Mouse (Mus musculus) adrenal gland, adult (tissue): ENCODE results near the gene Nt5c.
"Not testable (repeated sequence)": the region's sequence is repeated elsewhere in the genome, so short reads cannot be mapped to it uniquely, and the experiment has no call there.

ENCODE experiments used
- DNase-seq, 2 experiments: peaks; one replicate each; pipeline ENCODE4 v3.0.0; 2022 to 2023; ENCODE audit warnings: low spot score in 1 of 2; ENCODE audit not compliant: inconsistent age in 2 of 2

Gene Nt5c

DNA sequence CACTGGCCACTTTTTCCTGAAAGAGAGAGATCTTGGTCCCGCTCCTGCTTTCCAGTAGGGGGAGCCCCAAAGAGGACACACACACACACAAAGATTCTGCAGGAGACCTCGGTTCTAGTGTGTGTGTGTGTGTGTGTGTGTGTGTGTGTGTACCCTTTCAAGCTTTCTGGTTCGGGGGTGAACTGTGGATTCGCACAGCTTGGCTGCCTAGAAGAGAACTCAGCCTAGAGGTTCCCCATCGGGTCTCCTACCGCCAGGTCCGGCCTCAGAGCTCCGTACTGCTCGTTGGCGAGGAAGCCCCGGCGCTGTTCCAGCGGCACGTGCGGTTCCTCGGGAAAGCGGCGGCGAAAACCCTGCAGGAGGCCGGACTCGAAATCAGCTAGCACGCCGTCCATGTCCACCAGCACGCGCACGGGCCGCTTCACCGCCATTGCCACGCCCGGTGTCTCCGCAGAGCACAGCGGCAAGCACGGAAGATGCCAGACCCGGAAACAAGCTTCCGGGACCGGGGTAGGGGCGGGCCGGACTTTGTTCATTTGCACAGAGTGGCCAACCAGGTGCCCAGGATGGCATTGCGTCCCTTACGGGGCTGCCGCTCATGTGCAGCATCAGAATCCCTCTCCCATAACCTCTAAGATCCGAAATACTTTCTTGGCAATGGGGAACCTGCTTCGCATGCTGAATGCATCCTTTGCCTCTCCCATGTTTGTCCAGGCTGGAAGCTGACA, at the start of gene Nt5c:
Gene Nt5c, minus strand, starts transcription at position 507 of the 728 bp plus-strand sequence.
- DNase-seq = peak; percentile 89 to 96

DNA sequence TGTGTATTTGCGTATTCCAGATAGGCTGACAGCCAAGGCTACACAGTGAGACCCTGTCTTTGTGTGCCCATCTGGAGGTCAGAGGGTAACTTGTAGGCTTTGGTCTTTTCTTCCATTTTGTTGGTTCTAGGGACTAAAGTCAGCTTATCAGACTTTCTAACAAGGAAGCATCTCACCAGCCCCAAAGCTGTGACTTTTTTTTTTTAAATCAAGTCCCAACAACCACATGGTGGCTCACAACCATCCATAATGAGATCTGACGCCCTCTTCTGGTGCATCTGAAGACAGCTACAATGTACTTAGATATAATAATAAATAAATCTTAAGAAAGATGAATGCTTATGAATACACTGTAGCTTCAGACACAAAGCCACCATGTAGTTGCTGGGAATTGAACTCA, 46.4 kb upstream of the Nt5c start:
- DNase-seq = no peak

DNA sequence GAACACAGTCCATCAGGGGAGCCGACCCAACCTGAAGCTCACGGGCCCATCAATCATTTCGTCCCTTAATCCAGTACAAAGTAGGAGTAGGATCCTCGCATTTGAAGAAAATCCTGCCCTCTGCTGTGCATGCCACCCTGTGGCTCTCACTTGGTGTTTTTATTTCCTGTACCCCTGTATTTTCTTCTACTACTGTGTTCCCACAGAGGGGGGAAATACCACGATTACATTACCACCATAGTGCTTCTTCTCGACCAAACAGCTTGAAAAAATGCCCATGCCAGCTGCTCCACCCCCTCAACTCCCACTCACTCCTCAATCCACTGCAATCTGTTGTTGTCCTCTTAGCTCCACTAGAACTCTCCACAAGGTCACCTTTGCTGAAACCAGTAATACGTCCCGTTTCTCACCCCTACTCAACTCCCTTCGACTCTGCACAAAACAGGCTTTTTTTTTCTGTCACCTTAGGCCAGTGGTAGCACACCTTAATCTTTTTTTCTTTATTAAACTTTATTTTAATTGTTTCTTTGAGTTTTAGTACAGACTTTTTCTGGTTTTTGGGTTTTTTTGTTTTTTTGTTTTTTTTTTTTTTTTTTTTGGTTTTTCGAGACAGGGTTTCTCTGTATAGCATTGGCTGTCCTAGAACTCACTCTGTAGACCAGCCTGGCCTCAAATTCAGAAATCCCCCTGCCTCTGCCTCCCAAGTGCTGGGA, 45.4 kb upstream of the Nt5c start:
- no peak for DNase-seq

DNA sequence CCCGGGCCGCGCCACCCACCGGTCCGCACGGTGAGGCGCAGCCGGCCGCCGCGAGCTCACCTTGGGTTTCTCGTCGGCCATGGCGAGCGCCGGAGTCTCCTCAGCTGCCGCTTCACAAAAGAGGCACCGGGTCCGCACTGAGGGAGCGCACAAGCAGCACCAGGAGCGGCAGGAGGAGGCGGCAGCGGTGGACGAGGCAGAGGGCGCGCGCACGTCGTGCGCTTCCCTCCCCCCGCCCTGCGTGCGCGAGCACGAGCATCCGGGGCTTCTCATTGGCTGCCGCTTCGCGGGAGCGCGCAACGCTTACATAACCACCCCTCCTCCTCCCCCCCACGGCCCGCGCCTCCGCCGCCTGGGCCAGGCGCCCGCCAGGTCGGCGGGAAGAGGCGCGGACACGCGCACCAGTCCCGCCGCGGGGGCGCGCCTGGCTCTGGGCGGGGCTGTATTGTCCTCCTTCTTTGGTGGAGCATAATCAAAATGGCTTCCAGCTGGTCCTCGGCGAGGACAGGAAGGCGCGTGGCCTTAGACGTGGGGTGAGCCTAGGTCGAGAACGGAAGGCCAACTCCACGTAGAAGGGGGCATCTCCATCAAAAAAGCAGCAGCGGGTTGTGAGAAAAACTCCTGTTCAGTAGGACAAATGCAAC, 44.5 kb upstream of the Nt5c start, which contains the start of gene Sumo2:
Gene Sumo2, minus strand, starts transcription at position 239 of the 644 bp plus-strand sequence.
- peak; percentile 99 to 100 for DNase-seq

DNA sequence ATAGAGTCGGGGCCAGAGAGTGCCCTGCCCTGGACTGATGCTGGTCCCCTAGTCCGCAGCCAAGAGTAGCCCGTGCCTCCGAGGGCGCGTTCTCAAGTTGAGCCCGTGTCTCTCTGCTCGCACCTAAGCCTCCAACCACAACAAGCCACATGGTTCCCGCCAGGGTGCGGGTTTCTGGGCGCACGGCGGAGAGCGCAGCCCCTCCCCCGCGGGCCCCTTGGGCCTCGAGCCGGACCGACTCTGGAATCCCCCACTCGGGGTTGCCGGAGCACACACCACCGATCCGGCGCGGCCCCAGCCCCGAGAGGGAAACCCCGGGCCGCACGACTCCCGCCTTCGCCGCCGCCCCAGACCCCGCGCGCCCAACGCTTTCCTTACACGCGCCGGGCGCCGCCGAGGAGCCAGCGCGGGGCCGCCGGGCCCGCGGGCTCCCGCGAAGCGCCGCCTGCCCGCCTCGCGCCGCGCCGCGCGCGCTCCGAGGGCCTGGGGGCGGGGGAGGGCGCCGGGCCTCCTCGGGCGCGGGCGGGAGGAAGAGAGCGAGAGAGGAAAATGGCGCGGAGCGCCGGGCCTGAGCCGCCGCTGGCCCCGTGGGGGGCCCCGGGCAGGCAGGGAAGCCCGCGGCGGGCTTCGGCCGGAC, 43.9 kb upstream of the Nt5c start:
- peak; percentile 76 to 87 for DNase-seq

DNA sequence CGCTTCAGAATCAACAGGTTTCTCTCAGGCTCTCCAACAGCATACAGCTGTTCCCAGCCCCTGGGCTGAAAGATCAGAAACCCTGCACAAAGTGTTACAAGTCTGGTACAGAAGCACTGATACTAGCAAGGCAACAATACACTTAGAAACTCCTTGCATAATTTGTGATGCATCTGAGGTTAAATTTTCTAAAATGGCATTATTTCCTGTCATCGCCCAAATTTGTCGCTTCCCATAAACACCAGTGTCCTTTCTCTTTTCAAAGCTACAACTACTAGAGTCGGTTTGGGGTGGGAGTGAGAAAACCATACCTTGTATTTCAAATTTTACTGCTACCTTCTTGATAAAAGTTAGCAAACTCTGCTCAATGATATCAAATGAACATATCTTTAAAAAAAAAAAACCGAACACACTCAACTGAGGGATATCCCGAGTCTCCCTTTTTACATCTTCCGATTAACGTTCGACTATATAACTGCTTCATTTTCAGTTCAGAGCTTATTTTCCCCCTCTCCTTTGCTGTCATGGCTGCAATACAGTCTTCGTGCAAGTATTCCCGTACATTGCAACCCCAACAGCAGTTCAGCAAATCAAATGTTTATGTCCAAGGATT, 43.2 kb upstream of the Nt5c start:
- DNase-seq = no peak

DNA sequence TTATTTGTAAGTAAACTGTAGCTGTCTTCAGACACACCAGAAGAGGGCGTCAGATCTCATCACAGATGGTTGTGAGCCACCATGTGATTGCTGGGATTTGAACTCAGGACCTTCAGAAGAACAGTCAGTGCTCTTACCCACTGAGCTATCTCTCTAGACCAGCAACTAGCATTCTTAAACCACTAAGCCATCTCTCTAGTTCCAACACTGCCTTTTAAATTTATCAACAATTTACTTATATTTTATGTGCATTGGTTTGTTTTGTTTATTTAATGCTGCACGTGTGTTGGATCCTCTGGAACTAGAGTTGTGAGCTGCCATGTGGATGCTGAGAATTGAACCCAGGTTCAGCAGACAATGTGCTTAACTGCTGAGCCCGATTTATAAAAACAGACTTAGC, 34.8 kb upstream of the Nt5c start:
- not testable (repeated sequence) for DNase-seq

DNA sequence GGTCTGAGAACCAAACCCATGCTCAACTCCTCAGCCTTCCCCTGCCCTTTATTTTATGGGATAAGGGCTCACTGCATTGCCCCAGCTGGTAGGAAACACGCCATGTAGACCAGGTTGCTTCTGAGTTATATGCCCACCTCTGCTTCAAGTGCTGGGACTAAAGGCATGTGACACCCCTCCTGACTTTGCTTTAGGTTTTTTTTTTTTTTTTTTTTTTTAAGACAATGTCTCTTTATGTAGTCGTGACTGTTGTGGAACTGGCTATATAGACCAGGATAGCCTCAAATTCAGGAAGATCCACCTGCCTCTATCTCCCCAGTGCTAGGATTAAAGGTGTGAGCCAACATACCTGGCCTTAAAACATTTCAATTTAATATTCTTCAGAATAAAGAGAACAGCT, 31.0 kb upstream of the Nt5c start:
- DNase-seq = no peak

DNA sequence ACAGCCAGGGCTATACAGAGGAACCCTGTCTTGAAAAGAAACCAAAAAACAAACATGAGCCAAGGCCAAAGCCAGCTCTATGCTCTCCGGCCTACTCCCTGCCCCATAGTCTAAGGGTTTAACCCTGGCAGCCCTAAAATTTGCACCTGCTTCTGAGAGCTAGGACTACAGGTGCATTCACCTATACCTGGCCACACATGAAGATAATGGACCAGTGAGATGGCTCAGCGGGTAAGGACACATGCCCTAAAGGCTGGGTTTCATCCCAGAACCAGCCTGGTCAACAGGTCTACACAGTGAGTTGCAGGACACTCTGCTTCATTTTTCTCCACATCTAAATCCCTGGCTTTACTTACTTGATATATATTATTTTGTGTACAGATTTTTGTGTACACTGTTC, 30.6 kb upstream of the Nt5c start:
- no peak for DNase-seq

DNA sequence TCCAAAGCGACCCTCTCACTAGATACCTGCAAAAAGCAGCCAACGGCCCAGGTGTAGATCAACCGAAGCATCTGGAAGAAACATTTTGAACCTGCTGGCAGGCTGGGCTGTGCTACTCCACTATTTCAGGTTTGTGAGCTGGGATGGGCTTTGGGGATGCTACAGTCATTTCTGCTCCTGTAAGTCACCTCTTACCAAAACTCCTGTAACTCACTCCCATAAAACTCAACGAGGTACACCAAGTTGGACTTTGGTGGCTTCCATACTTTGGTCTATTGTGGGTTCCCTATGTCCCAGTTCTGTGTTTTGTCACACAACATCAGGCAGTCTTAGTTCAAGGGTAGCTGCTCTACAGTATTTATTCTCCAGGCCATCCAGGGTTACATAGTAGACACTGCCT, 29.4 kb upstream of the Nt5c start:
- DNase-seq = no peak

DNA sequence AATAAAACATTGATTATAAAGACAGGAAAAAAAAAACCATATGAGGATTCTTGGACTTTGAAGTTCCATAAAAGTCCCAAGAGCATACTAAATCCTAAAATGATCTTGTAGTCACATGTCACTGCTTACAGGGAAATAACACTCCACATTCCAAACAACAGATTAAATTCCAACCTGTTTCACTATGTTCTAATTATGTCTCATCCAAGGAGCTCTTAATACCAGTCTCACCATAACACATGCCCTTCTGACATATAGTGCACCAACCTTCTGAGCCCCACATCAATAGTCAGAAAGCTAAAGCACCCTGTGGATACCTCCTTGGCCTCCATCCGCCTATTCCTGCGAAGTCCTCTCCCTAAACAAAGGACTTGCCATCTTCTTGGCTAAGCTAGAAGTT, 28.6 kb upstream of the Nt5c start:
- no peak for DNase-seq

DNA sequence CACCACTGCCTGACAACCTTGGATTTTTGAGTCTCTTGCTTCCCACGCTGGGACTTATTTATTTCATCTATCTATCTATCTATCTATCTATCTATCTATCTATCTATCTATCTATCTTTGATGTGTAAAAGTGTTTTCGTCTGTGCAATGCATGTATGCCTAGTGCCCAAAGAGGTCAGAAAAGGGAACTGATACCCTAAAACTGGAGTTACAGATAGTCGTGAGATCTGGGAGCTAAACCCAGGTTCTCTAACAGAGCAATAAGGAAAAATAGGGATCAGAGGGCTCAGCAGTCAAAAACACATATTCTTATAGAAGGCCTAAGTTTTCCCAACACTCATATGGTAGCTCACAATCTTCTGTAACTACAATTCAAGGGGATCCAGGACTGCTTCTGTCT, 27.9 kb upstream of the Nt5c start:
- no peak for DNase-seq

DNA sequence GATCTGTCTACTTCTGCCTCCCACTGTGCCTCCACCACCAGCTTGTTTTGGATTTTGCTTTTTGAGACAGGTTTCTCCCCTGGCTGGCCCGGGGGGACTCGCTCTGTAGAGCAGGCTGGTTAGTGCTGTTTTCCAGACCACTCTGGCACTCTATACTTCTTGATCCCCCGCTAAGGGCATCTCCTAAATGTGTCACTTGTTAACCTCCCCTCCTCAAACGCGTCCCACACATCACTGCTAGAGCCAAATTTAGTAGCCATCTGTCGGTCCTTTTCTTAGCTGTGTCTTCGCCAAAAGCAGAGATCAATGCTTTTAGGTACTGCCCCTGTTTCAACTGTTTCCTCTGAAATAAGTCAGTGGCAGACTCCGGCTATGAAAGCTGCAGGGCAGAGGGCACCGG, 27.0 kb upstream of the Nt5c start:
- no peak for DNase-seq

DNA sequence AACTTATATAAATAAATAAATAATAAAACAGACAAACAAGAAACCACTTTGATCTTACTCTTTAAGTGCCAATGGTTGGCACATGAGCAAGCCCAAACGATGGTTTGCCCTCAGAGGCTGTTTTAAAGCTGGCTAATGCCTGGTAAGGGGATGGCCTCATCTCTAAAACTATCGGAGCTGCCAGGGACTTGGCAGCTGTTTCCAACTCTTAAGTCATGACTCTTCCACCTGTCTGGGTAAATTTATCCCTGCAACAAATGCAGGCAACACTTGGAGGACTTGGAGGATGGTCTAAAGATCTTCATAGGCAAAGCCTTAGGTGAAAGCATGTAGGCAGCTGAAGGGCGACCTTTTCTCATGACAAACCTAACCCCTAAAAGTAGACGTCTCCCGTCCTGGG, 25.3 kb upstream of the Nt5c start:
- no peak for DNase-seq

DNA sequence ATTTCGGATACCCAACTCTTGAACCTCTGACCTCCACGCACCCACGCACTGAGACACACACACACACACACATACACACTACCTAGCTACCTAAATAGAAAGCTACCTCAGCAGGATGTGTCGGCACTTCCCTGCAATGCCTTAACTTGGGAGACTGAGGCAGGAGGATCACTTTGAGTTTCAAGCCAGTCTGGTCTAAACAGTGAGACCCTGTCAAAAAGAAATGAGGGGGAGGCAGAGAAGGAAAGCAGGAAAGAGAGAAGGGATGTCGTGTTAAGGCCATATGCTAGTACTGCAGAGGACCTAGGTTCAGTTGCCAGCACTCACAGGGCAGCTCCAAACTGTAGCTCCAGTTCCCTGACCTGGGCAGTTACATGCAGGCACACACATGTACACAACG, 23.4 kb upstream of the Nt5c start:
- DNase-seq = no peak

DNA sequence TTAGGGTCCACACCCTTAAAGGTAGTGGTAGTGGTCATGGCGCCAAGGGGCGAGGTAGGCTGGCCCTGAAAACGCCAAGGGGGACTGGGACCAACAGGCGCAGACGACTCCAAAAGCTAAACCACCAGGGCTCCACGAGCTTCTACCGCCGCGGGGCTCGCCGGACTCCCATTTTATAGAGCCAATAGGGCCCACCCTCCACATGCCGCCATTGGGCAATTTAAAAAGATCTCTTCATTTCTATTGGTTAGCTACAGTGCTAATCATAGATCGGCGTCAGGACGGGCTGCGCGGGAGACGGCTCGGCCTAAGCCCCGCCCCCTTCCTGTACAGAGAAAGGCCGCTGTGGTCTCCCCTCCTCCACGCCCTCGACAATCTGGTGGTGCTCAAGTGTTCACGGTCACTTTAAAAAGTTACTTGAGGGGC, 22.6 kb upstream of the Nt5c start, which contains the start of gene Jpt1:
Gene Jpt1, minus strand, starts transcription at position 150 of the 426 bp plus-strand sequence.
- peak; percentile 97 to 100 for DNase-seq

DNA sequence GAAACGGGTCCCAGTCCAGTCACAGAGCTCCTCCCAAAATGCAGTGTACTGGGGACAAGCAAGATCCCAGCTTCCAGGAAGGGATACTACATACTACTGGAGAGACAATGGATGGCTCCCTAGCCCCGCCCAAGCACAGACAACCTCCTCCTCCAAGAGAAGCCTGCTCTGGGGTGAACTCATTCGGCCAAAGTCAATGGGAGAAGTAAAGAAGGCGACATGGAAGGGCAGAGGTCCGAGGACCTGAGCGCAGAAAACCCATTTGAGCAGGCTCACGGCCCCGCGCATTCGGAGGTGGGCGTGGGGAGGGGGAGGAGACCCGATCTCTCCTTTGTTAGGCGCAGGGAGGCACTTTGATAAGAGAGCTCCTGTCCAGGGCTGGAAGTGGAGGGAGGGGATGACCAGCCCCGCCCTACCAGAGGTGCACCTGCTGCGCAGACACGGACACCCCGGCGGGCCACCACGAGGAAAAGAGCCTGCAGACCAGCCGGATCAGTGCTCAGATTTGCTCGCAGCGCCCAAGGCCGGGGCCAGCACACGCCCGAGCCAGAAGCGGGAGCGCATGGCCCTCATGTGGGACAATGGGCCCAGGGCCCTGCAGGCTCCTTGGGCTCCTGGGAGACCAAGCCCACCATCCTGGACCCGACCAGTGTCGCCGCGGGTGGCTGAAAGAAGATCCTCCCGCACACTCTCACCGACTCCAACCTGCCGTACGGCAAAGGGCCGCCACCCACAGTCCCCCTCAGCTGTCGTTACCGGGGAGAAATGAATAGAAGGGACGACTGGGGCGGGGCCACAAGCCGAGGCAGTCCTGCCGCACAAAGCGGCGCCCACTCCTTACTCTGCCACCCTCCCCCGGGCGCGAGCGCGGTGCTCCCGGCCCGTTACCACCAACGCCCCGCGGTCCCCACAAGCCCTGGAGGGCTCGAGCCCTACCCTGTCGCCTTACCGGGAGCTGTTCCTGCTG, 21.9 kb upstream of the Nt5c start:
- DNase-seq = peak; percentile 65 to 80

DNA sequence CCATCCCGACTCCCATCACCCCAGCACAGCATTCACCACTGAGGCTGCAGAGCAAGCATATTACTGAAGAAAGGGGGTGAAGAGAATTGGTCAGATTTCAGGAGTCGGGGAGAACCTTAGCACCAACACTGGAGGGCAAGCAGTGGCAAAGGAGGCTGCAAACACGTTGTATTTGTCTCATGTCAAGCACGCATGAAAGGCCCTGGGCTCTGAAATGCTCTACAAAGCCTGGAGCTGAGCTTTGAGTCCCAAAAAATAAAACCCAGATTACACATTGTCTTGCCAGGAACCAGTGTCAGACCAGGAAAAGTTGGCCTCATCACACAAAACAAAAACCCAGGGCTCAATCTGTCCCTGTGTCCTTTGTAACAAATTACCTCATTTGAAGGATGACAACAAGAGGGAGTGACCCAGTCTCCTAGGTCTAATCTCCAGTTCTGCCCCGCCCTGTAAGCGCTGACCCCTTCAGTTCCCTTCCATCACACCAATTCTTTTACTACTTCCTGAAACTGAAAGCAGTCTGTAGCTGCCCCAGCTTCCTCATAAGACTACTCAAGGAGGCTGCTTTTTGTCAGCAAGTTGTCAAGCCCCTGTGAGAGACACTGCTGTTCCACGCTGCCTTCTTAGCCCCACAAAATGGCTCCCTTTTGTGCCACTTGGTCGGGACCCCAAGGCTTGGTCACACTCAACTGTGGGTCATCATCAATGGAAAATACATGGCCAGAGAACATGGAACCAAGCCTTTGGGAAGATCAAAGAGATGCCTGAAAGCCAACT, 20.9 kb upstream of the Nt5c start:
- peak in 1 of 2 experiments; percentile 66 for DNase-seq

DNA sequence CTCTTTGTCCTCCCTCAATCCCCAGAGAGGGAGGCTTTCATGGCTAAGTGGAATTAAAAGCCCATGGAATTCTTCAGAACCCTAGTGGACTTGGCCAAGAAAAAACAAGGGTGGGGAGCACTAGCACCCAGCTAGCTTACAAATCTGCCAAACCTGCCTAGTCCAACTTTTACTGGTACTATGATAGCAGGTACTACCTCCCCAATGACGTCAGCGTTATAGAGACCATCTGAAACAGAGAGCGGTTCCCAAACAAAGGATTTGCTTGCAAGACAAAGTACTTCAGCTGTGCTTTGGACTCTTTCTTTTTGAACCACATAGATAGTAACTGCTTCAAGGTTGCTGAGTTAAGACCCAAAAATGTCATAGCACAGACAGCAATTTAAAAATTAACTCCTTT, 20.3 kb upstream of the Nt5c start:
- peak in 1 of 2 experiments; percentile 43 for DNase-seq
